Mouse (Mus musculus) intestine, postnatal 0 days (tissue): ENCODE data around the gene Tcstv1. TPM values are rescaled to one million over a fixed set of nuclear protein-coding genes. Genes with fewer than 3 reads are reported as not detected.

ENCODE experiments used
- polyA plus RNA-seq: library from polyadenylated mRNA; unstranded; fragments of >200 nt; fragmentation: Nextera tagmentation; extraction: Ambion mirVana; gene quantifications from 2 replicates; pipeline ENCODE4 v1.2.1, GENCODE M21; 2015

Gene Tcstv1
- polyA plus RNA-seq, 1 experiment from 2014 or later = not detected

Other genes with a start within 250 kb of the Tcstv1 start
- gene Hmgcs1, start 204.4 kb downstream of the Tcstv1 start, polyA plus RNA-seq = 54.5 and 63.0 TPM in 2 replicates
- 0.48 and 0.53 TPM in 2 replicates for gene Nim1k, start 138.9 kb downstream of the Tcstv1 start, polyA plus RNA-seq
- 12.9 and 15.4 TPM in 2 replicates for gene Zfp131, start 103.9 kb downstream of the Tcstv1 start, polyA plus RNA-seq
- not detected in 2 replicates for gene AF067063, start 64.6 kb downstream of the Tcstv1 start, polyA plus RNA-seq
- not detected in 2 replicates for gene D13Ertd608e, start 58.8 kb downstream of the Tcstv1 start, polyA plus RNA-seq
- not detected in 2 replicates for gene Gm21761, start 34.5 kb upstream of the Tcstv1 start, polyA plus RNA-seq
- not detected in 2 replicates for gene B020031M17Rik, start 56.0 kb upstream of the Tcstv1 start, polyA plus RNA-seq
- not detected in 2 replicates for gene Gm36079, start 132.2 kb upstream of the Tcstv1 start, polyA plus RNA-seq
- gene Gm21188, start 157.4 kb upstream of the Tcstv1 start, polyA plus RNA-seq = 0.10 TPM in 1 of 2 replicates, not detected in the other
- not detected in 2 replicates for gene Gm20767, start 245.5 kb upstream of the Tcstv1 start, polyA plus RNA-seq